Mouse (Mus musculus): ENCODE measurements around the gene Klk15. TPM values are rescaled to one million over a fixed set of nuclear protein-coding genes. Genes with fewer than 3 reads are reported as not detected.

Klk15 gene
- total RNA-seq (2021): not detected
- polyA plus RNA-seq (2012; rRNA removed): not detected in 2 replicates
- long read RNA-seq: 0 reads

DNA sequence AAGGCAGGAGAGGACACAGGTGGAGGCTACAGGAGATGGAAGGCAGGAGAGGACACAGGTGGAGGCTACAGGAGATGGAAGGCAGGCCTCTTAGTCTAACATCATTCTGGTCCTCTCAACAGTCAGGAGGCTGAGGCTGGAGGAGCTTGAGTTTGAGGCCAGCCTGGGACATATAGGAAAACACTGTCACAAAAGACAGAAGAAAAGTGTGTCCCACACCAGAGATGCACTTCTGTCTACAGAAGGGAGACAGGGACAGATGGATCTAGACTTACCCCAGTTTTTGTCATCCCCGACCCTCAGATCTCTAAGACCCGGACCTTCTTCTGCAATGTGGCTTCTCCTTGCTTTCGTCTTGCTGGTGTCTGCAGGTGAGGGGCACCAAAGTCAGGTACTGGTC is at the start of gene Klk15:
Gene Klk15, plus strand, starts transcription at position 301 of the 400 bp plus-strand sequence.
- no peak for DNase-seq
- no peak within 1 kb of the TSS for H3K27ac ChIP-seq
- intact Hi-C loops (cut with DNase I): no loop called here
- no peaks in the 10 kb centered on the region for H3K4me1 ChIP-seq (ENCODE audit: control insufficient read depth, insufficient read depth, low read length)
- no peak within 1 kb of the TSS for H3K4me3 ChIP-seq
- TF ChIP-seq POLR2A (IDR thresholded peaks at IDR 0.05; ENCODE audit: insufficient read depth, low read depth, low read length) (no peak), EP300 (IDR thresholded peaks at IDR 0.05; ENCODE audit: insufficient read depth, low read depth, low read length) (no peak), CTCF (IDR thresholded peaks at IDR 0.05) (no peak)
- H3K36me3 ChIP-seq (ENCODE audit: control insufficient read depth, insufficient read depth, low read length): no peaks in the 10 kb centered on the region
- no peak within 1 kb of the TSS for H3K9ac ChIP-seq (ENCODE audit: low read depth, low read length)
- no peaks in the 10 kb centered on the region for H3K79me2 ChIP-seq (replicated peaks; ENCODE audit: control insufficient read depth, insufficient read depth, low read length)
- WGBS: 80% methylated on average over 3 of the region's 3 CpGs
- H3K27me3 ChIP-seq (ENCODE audit: control insufficient read depth, insufficient read depth, low read length): no peaks in the 10 kb centered on the region

- no peaks in the 10 kb centered on the region for H3K27me3 ChIP-seq (ENCODE audit: control insufficient read depth, insufficient read depth, low read length)
- intact Hi-C loops (cut with DNase I): loop anchor here (10.0 kb wide), 1 partner anchor 307 kb away; no protein-coding TSS in a partner anchor
Observed at GRCm38 (mm10) chr7:43891365-43891764, 42.2 kb upstream of the Klk15 start.

GRCm38 (mm10) chr7:43891788-43892187 is 41.8 kb upstream of the Klk15 start:
- H3K27me3 ChIP-seq (ENCODE audit: control insufficient read depth, insufficient read depth, low read length): no peaks in the 10 kb centered on the region
- H3K4me3 ChIP-seq: no peak overlapping the region
- H3K9ac ChIP-seq (ENCODE audit: low read depth, low read length): no peak overlapping the region
- no peak overlapping the region for H3K27ac ChIP-seq
- DNase-seq: no peak
- no peaks in the 10 kb centered on the region for H3K36me3 ChIP-seq (ENCODE audit: control insufficient read depth, insufficient read depth, low read length)
- H3K4me1 ChIP-seq (ENCODE audit: control insufficient read depth, insufficient read depth, low read length): no peaks in the 10 kb centered on the region
- intact Hi-C loops (cut with DNase I): loop anchor here (10.0 kb wide), 1 partner anchor 307 kb away; no protein-coding TSS in a partner anchor
- whole genome bisulfite sequencing: 46% methylated on average over 3 of the region's 3 CpGs
- no peak for TF ChIP-seq EP300 (IDR thresholded peaks at IDR 0.05; ENCODE audit: insufficient read depth, low read depth, low read length)
- no peak for TF ChIP-seq CTCF (IDR thresholded peaks at IDR 0.05)
- no peak for TF ChIP-seq POLR2A (IDR thresholded peaks at IDR 0.05; ENCODE audit: insufficient read depth, low read depth, low read length)
- H3K79me2 ChIP-seq (replicated peaks; ENCODE audit: control insufficient read depth, insufficient read depth, low read length): no peaks in the 10 kb centered on the region

More at GRCm38 (mm10) chr7:43891365-43891764, 42.2 kb upstream of the Klk15 start:
- H3K79me2 ChIP-seq (replicated peaks; ENCODE audit: control insufficient read depth, insufficient read depth, low read length): no peaks in the 10 kb centered on the region
- 66% methylated on average over 5 of the region's 5 CpGs for WGBS
- TF ChIP-seq EP300 (IDR thresholded peaks at IDR 0.05; ENCODE audit: insufficient read depth, low read depth, low read length) (no peak), CTCF (IDR thresholded peaks at IDR 0.05) (no peak), POLR2A (IDR thresholded peaks at IDR 0.05; ENCODE audit: insufficient read depth, low read depth, low read length) (no peak)
- no peaks in the 10 kb centered on the region for H3K4me1 ChIP-seq (ENCODE audit: control insufficient read depth, insufficient read depth, low read length)
- no peak overlapping the region for H3K9ac ChIP-seq (ENCODE audit: low read depth, low read length)
- H3K4me3 ChIP-seq: no peak overlapping the region
- H3K36me3 ChIP-seq (ENCODE audit: control insufficient read depth, insufficient read depth, low read length): no peaks in the 10 kb centered on the region
- no peak overlapping the region for H3K27ac ChIP-seq
- no peak for DNase-seq

DNA sequence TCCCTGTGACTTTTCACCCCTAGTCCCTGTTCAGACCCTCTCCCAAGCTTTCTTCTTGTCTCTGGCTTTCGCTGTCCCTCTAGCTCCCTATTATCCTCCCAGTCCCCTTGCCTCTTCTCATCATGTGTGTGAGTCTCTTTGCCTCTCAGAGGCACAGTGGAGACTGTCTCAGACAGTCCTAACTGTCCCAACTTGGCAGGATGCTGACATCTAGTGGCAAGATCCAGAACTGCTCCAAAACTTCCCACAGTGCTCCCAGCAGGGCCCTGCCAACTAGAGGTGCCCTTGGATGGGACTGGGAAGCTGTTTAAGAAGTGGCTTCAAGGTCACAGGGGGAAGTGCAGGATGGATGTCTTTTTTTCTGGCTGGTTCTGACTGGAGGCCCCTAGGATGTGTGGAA is 38.7 kb upstream of the Klk15 start:
- TF ChIP-seq EP300 (IDR thresholded peaks at IDR 0.05; ENCODE audit: insufficient read depth, low read depth, low read length) (peak; percentile 55; the same call in 1 of the 2 replicates), CTCF (IDR thresholded peaks at IDR 0.05) (peak; percentile 95), POLR2A (IDR thresholded peaks at IDR 0.05; ENCODE audit: insufficient read depth, low read depth, low read length) (no peak)
- no peaks in the 10 kb centered on the region for H3K4me1 ChIP-seq (ENCODE audit: control insufficient read depth, insufficient read depth, low read length)
- H3K36me3 ChIP-seq (ENCODE audit: control insufficient read depth, insufficient read depth, low read length): no peaks in the 10 kb centered on the region
- DNase-seq: peak; percentile 76 to 83
- H3K4me3 ChIP-seq: no peak overlapping the region
- H3K27me3 ChIP-seq (ENCODE audit: control insufficient read depth, insufficient read depth, low read length): no peaks in the 10 kb centered on the region
- no peaks in the 10 kb centered on the region for H3K79me2 ChIP-seq (replicated peaks; ENCODE audit: control insufficient read depth, insufficient read depth, low read length)
- no peak overlapping the region for H3K9ac ChIP-seq (ENCODE audit: low read depth, low read length)
- 5% methylated on average over 1 of the region's 1 CpGs for WGBS
- H3K27ac ChIP-seq: no peak overlapping the region
- intact Hi-C loops (cut with DNase I): loop anchor here (1.0 to 10.0 kb wide), 5 partner anchors 22 to 472 kb away; no protein-coding TSS in a partner anchor

DNA sequence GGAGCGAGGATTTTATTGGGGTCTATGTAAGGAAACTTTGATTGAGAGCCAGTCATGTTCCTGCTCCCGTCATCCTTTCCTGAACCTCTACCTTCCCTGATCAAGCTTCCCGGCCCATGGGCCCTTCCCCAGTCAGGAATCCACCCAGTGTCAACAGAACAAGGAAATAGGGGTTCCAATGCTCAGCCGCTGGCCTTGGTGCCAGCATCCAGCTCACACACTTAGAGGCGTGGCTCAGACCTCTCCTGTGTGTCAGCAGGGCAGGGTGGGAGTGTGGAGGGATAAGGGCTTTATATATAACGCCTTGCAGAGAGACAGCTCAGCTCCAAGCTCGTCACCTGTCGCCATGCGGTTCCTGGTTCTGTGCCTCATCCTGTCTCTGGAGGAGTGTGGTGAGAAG is 18.7 kb upstream of the Klk15 start:
- Histone ChIP-seq H3K4me3 (no peak overlapping the region), H3K27me3 (ENCODE audit: control insufficient read depth, insufficient read depth, low read length) (no peaks in the 10 kb centered on the region), H3K4me1 (ENCODE audit: control insufficient read depth, insufficient read depth, low read length) (no peaks in the 10 kb centered on the region), H3K36me3 (ENCODE audit: control insufficient read depth, insufficient read depth, low read length) (no peaks in the 10 kb centered on the region), H3K79me2 (replicated peaks; ENCODE audit: control insufficient read depth, insufficient read depth, low read length) (no peaks in the 10 kb centered on the region), H3K9ac (ENCODE audit: low read depth, low read length) (no peak overlapping the region), H3K27ac (no peak overlapping the region)
- no peak for TF ChIP-seq CTCF (IDR thresholded peaks at IDR 0.05)
- no peak for TF ChIP-seq POLR2A (IDR thresholded peaks at IDR 0.05; ENCODE audit: insufficient read depth, low read depth, low read length)
- TF ChIP-seq EP300 (IDR thresholded peaks at IDR 0.05; ENCODE audit: insufficient read depth, low read depth, low read length): no peak
- no peak for DNase-seq
- intact Hi-C loops (cut with DNase I): no loop called here
- 39% methylated on average over 9 of the region's 9 CpGs for WGBS

DNA sequence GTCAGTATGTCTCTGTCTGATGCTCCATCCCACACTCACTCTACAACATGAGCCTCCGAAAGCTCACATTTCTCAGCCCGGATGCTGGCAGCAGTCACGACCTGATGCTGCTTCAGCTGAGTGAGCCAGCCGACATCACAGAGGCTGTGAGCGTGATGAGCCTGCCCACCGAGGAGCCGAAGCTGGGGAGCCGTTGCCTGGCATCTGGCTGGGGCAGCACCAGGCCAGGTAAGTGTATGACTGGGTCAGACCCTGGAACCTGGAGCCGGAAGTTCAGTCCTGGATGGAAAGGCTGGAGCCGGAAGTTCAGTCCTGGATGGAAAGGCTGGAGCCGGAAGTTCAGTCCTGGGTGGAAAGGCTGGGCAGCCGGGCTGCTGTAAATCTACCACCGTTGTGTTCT is 15.1 kb upstream of the Klk15 start:
- intact Hi-C loops (cut with DNase I): no loop called here
- Histone ChIP-seq H3K4me1 (ENCODE audit: control insufficient read depth, insufficient read depth, low read length) (no peaks in the 10 kb centered on the region), H3K9ac (ENCODE audit: low read depth, low read length) (no peak overlapping the region), H3K36me3 (ENCODE audit: control insufficient read depth, insufficient read depth, low read length) (no peaks in the 10 kb centered on the region), H3K79me2 (replicated peaks; ENCODE audit: control insufficient read depth, insufficient read depth, low read length) (no peaks in the 10 kb centered on the region), H3K27ac (no peak overlapping the region), H3K4me3 (no peak overlapping the region), H3K27me3 (ENCODE audit: control insufficient read depth, insufficient read depth, low read length) (no peaks in the 10 kb centered on the region)
- no peak for DNase-seq
- 79% methylated on average over 13 of the region's 13 CpGs for WGBS
- no peak for TF ChIP-seq POLR2A (IDR thresholded peaks at IDR 0.05; ENCODE audit: insufficient read depth, low read depth, low read length)
- TF ChIP-seq CTCF (IDR thresholded peaks at IDR 0.05): no peak
- TF ChIP-seq EP300 (IDR thresholded peaks at IDR 0.05; ENCODE audit: insufficient read depth, low read depth, low read length): no peak

Data from heart, adult 2 months (tissue).